Mouse (Mus musculus): ENCODE measurements around the gene Nsun2. TPM values are rescaled to one million over a fixed set of nuclear protein-coding genes. Genes with fewer than 3 reads are reported as not detected.
A peak's percentile ranks its signal among the peaks of the same experiment; 100 is the strongest.

Gene Nsun2
- polyA plus RNA-seq, 1 experiment from 2014 or later, result 100 TPM

DNA sequence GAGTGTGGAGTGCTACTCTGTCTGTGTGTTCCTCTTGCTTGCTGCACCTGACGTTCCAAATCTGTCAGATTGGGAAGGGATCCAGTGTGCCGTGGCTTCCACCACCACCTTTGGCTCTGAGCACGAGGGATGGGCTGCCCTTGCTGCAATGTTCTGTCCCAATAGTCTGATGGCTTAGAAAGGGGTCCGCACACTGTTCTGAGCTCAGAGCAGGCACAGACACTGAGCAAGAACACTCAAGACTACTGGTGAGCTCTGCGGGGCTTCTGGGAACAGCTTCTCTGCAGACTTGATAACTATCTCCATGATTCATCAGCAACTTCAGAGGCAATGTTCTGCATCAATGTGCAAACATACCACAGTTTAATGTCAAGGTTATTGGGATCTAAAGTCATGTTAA is 67.8 kb downstream of the Nsun2 start:
- DNase-seq (ENCODE audit: low read depth, low spot score) (no peak), ATAC-seq (no peak)
- TF ChIP-seq CTCF (IDR thresholded peaks at IDR 0.05), result no peak
- ChIA-PET POLR2A (no interaction called here), CTCF (interaction anchor here (1.0 to 1.4 kb wide), 3 partner anchors 13 to 71 kb away, joined by 3 to 4 read pairs (median 3); no protein-coding TSS in a partner anchor)
- in situ Hi-C loops (cut with MboI; ENCODE audit: low pct_unique_long_range_greater_than_20kb), result no loop called here
- H3K27me3 ChIP-seq, result no peaks in the 10 kb centered on the region

- CTCF ChIA-PET, result interaction anchor here (0.8 to 2.2 kb wide), 2 partner anchors 17 to 19 kb away, joined by 3 to 5 read pairs; no protein-coding TSS in a partner anchor
- no peaks in the 10 kb centered on the region for H3K27me3 ChIP-seq
- no peak for TF ChIP-seq CTCF (IDR thresholded peaks at IDR 0.05)
- POLR2A ChIA-PET, result interaction anchor here (0.5 to 1.2 kb wide), 3 partner anchors 10 to 1024 kb away, joined by 3 read pairs; no protein-coding TSS in a partner anchor
- ATAC-seq (peak; percentile 75), DNase-seq (ENCODE audit: low read depth, low spot score) (peak; percentile 77)
- in situ Hi-C loops (cut with MboI; ENCODE audit: low pct_unique_long_range_greater_than_20kb), result no loop called here
Measured at GRCm38 (mm10) chr13:69604670-69605069, 71.1 kb downstream of the Nsun2 start.

DNA sequence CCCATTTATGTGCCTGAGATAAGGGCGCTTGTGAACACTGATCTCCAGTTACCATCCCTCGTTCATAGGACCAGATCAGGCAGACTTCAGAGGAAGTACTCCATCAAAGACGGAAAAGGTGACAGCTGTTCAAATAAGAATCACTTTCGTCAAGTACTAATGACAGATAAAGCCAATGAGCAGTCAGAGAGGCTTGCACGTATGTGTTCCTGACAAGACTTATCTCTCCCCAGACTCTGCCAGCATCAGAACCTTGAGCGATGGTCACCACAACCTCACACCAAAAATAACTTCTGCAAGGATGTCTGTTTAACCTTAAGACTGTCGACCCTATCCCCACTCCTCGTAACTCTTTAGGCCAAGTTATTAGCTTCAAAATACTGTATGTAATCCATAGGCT is 75.2 kb downstream of the Nsun2 start:
- in situ Hi-C loops (cut with MboI; ENCODE audit: low pct_unique_long_range_greater_than_20kb), result no loop called here
- no peak for TF ChIP-seq CTCF (IDR thresholded peaks at IDR 0.05)
- ATAC-seq (no peak), DNase-seq (ENCODE audit: low read depth, low spot score) (no peak)
- CTCF ChIA-PET, result interaction anchor here (0.8 to 1.3 kb wide), 3 partner anchors 14 to 47 kb away, joined by 3 to 4 read pairs (median 4); no protein-coding TSS in a partner anchor
- no peaks in the 10 kb centered on the region for H3K27me3 ChIP-seq
- POLR2A ChIA-PET, result no interaction called here

GRCm38 (mm10) chr13:69610751-69611397 is 77.3 kb downstream of the Nsun2 start:
- peak; percentile 32 for ATAC-seq
- CTCF ChIA-PET, result interaction anchor here (1.0 to 2.5 kb wide), 6 partner anchors 12 to 58 kb away, joined by 3 to 5 read pairs (median 5); no protein-coding TSS in a partner anchor
- no peak for DNase-seq (ENCODE audit: low read depth, low spot score)
- TF ChIP-seq CTCF (IDR thresholded peaks at IDR 0.05), result no peak
- in situ Hi-C loops (cut with MboI; ENCODE audit: low pct_unique_long_range_greater_than_20kb), result loop anchor here (5.0 kb wide), 1 partner anchor 59 kb away; no protein-coding TSS in a partner anchor
- H3K27me3 ChIP-seq, result no peaks in the 10 kb centered on the region
- POLR2A ChIA-PET, result interaction anchor here (0.7 to 1.2 kb wide), 3 partner anchors 17 to 38 kb away, joined by 3 to 5 read pairs (median 5); no protein-coding TSS in a partner anchor

- POLR2A ChIA-PET, result interaction anchor here (0.8 kb wide), 1 partner anchor 9 kb away, joined by 3 read pairs; no protein-coding TSS in a partner anchor
- in situ Hi-C loops (cut with MboI; ENCODE audit: low pct_unique_long_range_greater_than_20kb), result loop anchor here (5.0 kb wide), 1 partner anchor 59 kb away; no protein-coding TSS in a partner anchor
- H3K27me3 ChIP-seq, result no peaks in the 10 kb centered on the region
- ATAC-seq, result peak; percentile 99
- CTCF ChIA-PET, result interaction anchor here (1.0 to 2.5 kb wide), 7 partner anchors 13 to 59 kb away, joined by 3 to 5 read pairs (median 5); no protein-coding TSS in a partner anchor
- DNase-seq (ENCODE audit: low read depth, low spot score), result peak; percentile 96
- TF ChIP-seq CTCF (IDR thresholded peaks at IDR 0.05), result no peak
Measured at GRCm38 (mm10) chr13:69611398-69612174, 78.0 kb downstream of the Nsun2 start, which contains the start of gene Srd5a1. Gene Srd5a1, minus strand, starts transcription at chr13:69611442.

GRCm38 (mm10) chr13:69612175-69612544 is 78.6 kb downstream of the Nsun2 start:
- in situ Hi-C loops (cut with MboI; ENCODE audit: low pct_unique_long_range_greater_than_20kb), result loop anchor here (5.0 kb wide), 1 partner anchor 60 kb away; no protein-coding TSS in a partner anchor
- POLR2A ChIA-PET, result interaction anchor here (0.6 to 0.8 kb wide), 3 partner anchors 9 to 714 kb away, joined by 3 read pairs; no protein-coding TSS in a partner anchor
- CTCF ChIA-PET, result interaction anchor here (1.3 to 2.5 kb wide), 3 partner anchors 13 to 59 kb away, joined by 4 to 5 read pairs (median 5); no protein-coding TSS in a partner anchor
- no peak for TF ChIP-seq CTCF (IDR thresholded peaks at IDR 0.05)
- DNase-seq (ENCODE audit: low read depth, low spot score) (no peak), ATAC-seq (no peak)
- no peaks in the 10 kb centered on the region for H3K27me3 ChIP-seq

DNA sequence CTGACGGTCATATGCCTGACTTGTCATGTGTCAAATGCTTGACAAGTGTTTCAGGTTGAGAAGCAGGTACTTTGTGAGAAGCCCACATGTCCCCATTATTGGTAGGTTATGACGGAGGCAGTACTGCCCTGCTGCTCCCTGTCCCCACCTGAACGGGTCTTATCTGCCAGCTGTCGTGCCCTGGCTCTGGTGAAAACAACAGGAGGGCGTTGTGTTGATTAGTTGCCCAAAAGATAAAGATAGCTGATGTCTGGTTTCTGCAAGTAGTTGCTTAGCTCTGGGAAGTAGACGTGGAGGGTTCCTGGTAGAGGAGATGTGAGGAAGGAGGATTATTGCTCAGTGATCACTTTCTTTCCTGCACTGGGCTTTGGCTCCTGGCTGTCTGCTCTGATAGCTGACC is 83.2 kb downstream of the Nsun2 start:
- ATAC-seq (no peak), DNase-seq (ENCODE audit: low read depth, low spot score) (no peak)
- no peaks in the 10 kb centered on the region for H3K27me3 ChIP-seq
- in situ Hi-C loops (cut with MboI; ENCODE audit: low pct_unique_long_range_greater_than_20kb), result no loop called here
- POLR2A ChIA-PET, result no interaction called here
- CTCF ChIA-PET, result interaction anchor here (1.6 kb wide), 1 partner anchor 9 kb away, joined by 3 read pairs; no protein-coding TSS in a partner anchor
- no peak for TF ChIP-seq CTCF (IDR thresholded peaks at IDR 0.05)

DNA sequence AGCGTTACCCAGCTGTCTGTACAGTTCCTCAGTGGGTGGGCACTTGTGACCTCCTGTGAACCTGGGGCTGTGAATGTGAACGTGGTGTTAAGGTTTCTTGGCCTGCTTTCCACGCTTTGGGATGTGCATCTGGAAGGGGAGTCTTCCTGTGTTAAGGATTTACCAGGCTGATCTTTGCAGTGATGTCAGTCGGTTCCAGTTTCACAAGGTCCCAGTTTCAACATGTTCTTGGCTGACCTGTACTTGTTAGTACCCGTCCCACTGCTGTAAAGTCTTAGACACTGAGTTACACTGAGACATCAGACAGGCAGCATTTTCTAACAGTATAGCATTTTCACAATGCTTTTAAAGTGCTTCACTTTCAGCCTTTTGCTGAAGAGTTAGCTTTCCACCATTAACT is 90.3 kb downstream of the Nsun2 start:
- CTCF ChIA-PET, result interaction anchor here (1.4 to 2.1 kb wide), 2 partner anchors 32 to 114 kb away, joined by 5 to 6 read pairs; no protein-coding TSS in a partner anchor
- in situ Hi-C loops (cut with MboI; ENCODE audit: low pct_unique_long_range_greater_than_20kb), result no loop called here
- POLR2A ChIA-PET, result no interaction called here
- ATAC-seq, result no peak
- no peaks in the 10 kb centered on the region for H3K27me3 ChIP-seq
- DNase-seq (ENCODE audit: low read depth, low spot score), result no peak
- no peak for TF ChIP-seq CTCF (IDR thresholded peaks at IDR 0.05)

- no peak for DNase-seq (ENCODE audit: low read depth, low spot score)
- POLR2A ChIA-PET, result interaction anchor here (0.7 kb wide), 1 partner anchor 83 kb away, joined by 3 read pairs; no protein-coding TSS in a partner anchor
- in situ Hi-C loops (cut with MboI; ENCODE audit: low pct_unique_long_range_greater_than_20kb), result no loop called here
- no peak for ATAC-seq
- CTCF ChIA-PET, result interaction anchor here (1.1 to 1.5 kb wide), 4 partner anchors 10 to 31 kb away, joined by 4 to 6 read pairs (median 4); partner anchors contain the start of gene Srd5a1
- no peaks in the 10 kb centered on the region for H3K27me3 ChIP-seq
- TF ChIP-seq CTCF (IDR thresholded peaks at IDR 0.05), result no peak
Measured at GRCm38 (mm10) chr13:69624510-69624909, 91.0 kb downstream of the Nsun2 start.

DNA sequence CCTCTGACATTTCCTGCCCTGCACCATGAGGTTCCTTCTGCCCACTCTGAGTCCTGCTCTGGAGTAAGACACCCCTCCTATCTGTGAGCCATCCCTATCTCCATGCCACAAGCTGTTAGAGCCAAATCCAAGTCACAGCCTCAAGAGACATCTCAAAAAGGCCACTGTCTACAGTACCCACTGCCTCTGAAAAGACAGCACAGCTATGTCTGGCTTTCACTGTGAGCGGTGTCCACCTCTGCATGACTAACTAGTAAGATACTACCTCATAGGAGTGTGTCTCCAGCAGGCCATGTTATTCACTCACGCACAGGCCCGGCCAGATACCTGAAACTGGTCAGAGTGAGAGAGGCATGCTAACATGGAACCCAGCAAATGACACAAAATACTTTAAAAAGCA is 94.4 kb downstream of the Nsun2 start:
- DNase-seq (ENCODE audit: low read depth, low spot score) (no peak), ATAC-seq (no peak)
- TF ChIP-seq CTCF (IDR thresholded peaks at IDR 0.05), result no peak
- CTCF ChIA-PET, result interaction anchor here (0.7 to 0.9 kb wide), 3 partner anchors 10 to 24 kb away, joined by 3 to 5 read pairs (median 3); no protein-coding TSS in a partner anchor
- POLR2A ChIA-PET, result no interaction called here
- in situ Hi-C loops (cut with MboI; ENCODE audit: low pct_unique_long_range_greater_than_20kb), result no loop called here
- H3K27me3 ChIP-seq, result no peaks in the 10 kb centered on the region

All from Patski (cell line).